Comparison of ENCODE assay signal across 1 mouse cellular context in the genomic region with DNA sequence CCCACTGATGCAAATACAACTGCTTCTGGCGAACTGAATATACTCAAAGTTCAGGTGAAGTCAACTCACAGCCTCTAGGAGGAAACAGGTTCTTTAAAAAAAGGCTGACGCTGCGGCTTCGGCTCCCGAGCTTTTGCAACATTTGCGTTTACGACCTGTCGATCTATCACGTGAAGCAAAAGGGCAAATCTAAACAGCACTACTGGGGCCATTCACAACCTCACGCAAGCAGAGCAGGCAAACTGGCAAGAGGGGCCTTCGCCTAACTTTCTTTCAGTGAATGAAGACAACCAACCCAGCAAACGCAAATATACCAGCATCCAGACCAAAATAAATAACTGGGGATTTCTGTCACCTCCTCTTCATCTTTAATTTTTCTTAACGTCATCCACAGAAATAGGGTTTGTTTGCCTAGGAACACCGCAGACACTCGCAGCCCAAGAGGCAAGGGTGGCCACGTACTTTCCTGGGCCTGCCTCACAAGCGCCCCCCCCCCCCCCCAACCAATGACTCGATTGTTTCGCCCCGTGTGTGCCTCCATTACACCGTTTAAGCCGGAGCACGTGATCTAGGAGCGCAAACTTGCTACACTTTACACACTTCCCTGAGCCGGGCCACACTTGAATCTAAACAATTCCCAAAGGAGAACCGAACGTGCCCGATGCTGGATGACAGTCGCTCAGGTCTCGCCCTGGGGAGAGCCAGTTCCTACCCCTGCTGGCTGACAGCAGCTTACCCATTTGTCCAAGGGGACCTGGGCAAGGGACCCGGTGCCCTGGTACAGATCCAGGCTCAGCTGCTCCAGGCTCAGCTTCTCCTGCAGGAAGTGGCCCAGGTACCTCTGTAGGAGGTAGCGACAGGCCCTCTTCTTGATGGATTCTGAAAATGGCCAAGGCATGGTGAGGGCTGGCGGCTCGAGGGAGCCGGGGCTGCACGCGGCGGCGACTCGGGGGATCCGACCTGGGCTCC.
TF ChIP-seq lines count a peak whose summit lies in the region.

Gene Gskip, plus strand, starts transcription at position 897 of the 969 bp plus-strand sequence.

TF ChIP-seq in CH12.LX, 34 proteins besides CTCF, POLR2A, EP300 and RAD21 (continued from another document):
- TF ChIP-seq BHLHE40 (IDR thresholded peaks at IDR 0.05; ENCODE audit: low read depth, low read length) (peak; percentile 78), MYC (IDR thresholded peaks at IDR 0.05; ENCODE audit: low read depth, low read length) (peak; percentile 66; the same call in 1 of the 2 replicates), ZKSCAN1 (IDR thresholded peaks at IDR 0.05; ENCODE audit: borderline replicate concordance, low read depth, low read length) (no peak), MAX (IDR thresholded peaks at IDR 0.05; ENCODE audit: low read length) (peak; percentile 54), USF2 (conservative IDR thresholded peaks at IDR 0.05; ENCODE audit: low read depth, low read length) (peak; percentile 47; the same call in 1 of the 2 replicates), MAFK (IDR thresholded peaks at IDR 0.05; ENCODE audit: insufficient replicate concordance, low read length) (peak; percentile 65; the same call in 1 of the 2 replicates), GABPA (IDR thresholded peaks at IDR 0.05; ENCODE audit: insufficient replicate concordance, low read depth, low read length) (no peak), TCF12 (IDR thresholded peaks at IDR 0.05; ENCODE audit: low read depth, low read length) (no peak), ZNF384 (IDR thresholded peaks at IDR 0.05; ENCODE audit: low read depth, low read length) (no peak)
